Mouse (Mus musculus) right cerebral cortex, adult 18-20 months (tissue): Measurements from ENCODE around the gene Frmpd3.
"Not testable (repeated sequence)": the region's sequence is repeated elsewhere in the genome, so short reads cannot be mapped to it uniquely, and the experiment has no call there.

Experiments used
- DNase-seq: peaks from one replicate; pipeline ENCODE4 v3.0.0; 2022; ENCODE audit warnings: mixed read lengths

Frmpd3 gene

DNA sequence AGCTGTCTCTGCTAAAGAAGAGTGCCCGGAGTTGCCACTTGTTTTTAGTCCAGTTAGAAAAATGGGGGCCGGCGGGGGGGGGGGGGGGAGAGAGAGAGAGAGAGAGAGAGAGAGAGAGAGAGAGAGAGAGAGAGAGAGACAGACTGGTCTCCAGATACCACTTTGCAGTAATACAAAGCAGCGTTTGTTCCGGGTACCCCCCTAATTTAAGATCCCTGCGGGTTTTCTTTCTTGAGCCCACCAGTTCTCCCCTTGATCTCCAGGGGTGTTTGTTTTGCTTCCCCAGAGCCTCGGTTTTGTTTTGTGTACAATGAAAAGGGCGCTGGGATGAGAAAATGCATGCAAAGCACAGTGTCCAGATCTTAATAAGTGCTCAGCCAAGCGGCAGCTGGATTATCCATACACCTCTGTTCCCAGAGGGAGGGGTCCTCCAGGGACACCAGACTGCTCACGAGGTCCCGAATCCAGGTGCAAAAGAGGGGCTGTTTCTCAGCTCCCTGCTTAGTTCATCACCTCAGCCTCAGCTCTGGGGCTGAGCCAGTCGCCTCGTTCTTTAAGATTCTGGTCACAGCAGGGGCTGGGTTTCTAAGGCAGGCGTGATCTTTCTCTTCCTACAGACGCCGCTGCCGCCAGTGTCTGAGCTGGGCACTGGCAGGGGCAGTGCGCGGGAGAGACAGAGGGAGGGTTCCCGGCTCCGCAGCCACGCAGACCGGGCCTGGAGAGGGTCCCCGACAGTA, at the start of gene Frmpd3:
Gene Frmpd3, plus strand, starts transcription at position 608 of the 737 bp plus-strand sequence.
- DNase-seq = peak; percentile 4

DNA sequence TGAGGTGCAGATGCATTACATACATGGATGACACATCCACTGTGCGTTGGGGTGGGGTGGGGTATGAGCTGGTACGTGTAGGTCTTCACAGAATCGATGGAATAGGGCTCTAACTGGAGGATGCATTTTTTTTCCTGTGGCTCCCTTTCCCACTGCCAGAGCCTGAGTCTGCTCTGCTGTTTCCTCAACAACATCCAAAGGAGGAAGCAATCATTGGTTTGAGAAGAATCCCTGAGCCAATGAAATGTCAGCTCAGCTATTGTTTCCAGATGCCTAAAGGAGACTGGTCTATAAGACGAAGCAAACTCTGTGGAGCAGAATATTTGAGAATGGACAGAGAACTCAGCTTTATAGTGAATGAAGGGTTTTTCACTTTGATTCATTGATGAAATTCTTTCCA, 38.3 kb upstream of the Frmpd3 start:
- DNase-seq = no peak

DNA sequence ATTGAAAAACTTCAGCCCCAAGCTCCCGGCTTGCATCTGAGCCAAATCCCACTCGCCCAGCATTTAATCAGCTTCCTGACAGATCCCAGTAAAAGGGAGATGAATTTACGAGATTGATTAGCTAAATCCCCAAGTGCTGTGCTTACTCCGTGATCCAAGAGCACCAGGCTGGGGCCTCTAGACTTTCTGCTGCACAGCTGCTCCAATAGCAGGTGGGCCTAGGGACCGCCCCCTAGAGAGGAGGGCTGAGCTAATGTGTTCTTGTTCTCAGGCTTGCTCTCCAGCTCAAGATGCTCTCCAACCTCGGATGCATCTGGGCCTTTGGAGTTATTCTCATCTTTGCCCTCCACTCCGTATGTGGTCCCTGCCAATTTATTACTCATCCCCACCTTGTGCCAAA, 36.4 kb upstream of the Frmpd3 start:
- DNase-seq = no peak

DNA sequence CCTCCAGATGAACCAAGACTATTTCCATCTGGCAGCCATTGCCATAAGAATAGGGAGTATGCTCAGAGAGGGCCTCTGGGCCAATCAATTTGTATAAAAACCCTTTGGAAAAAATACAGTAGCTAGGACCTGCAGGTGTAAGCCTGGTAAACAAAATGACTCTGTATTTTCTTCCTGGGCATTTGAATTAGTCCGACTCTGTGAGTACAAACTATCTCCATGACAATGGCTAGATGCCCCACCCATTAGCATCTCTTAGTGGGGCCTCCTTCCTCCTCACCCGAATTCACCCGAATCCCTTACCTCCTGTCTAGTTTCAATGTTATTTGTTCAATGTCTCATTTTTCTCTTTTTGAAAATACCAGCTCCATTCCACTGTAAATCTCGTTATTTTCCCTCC, 24.1 kb upstream of the Frmpd3 start:
- no peak for DNase-seq

DNA sequence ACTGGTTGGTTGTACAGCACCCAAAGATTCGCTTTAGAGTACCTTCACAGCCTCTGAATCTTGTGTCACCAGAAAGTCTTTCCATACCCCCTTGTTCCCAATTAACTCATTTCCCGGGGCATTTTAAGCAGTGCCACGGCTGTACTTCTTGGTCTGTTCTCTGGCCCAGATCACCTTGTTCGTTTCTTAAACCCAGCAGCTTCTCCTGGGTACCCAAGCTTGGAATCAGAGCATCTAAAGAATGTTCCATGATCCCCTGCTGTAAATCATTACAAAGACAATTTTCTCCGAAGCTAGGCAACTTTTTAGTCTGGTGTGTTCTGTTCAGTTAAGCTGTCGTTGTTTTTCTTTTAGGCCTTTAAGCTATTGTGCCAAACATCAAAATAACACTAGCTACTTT, 22.9 kb upstream of the Frmpd3 start:
- DNase-seq = no peak

DNA sequence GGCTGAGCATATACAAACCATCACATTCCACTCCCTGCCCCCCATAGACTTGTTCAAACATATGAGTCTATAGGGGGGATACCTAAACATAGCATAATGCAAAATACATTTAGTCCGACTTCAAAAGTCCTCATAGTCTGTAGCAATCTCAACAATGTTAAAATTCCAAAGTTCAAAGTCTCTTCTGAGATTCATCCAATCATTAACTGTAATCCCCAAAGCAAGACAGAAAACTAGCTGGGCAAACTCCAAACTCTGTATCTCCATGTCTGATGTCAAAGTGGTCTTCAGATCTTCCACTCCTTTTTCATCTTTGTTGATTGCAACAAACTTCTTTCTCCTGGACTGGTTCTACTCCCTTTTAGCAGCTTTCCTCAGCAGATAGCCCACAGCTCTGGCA, 21.4 kb upstream of the Frmpd3 start:
- DNase-seq = not testable (repeated sequence)

DNA sequence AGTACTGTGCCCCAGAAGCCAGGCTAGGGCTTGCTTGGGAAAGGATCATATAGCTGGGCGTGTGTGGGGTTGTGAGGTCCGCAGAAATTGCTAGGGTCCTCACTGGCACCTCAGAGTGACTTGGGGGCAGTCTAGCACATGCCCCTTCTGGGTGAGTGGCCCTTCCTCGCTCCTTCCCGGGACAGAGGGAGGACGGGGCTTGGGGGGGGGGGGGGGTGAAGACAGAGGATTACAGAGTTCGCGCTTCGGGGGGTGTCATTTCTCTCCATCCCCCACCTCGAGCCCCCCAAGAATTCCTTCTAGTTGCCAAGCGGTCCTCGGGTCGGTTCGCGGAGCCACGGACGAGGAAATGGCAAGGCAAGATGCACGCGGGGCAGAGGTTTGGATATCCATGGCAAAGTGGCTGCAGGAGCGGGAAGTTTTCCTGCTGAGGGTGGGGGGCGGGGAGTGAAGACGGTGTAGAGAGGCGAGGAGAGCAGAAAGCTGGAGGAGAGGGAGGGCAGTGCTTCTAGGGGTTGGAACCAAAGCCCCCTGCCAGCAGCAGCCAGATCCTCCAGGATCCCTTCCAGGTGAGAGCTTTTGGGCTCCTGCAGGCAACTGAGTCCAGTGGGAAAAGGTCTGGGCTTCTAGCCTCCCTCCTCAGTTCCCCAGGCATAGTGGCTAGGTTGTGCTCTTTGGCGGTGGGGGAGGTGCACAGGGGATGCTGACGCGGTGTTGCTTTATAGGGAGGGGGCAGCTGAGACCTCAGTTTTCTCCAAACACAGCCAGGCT, 515 bp downstream of the Frmpd3 start:
- no peak for DNase-seq

DNA sequence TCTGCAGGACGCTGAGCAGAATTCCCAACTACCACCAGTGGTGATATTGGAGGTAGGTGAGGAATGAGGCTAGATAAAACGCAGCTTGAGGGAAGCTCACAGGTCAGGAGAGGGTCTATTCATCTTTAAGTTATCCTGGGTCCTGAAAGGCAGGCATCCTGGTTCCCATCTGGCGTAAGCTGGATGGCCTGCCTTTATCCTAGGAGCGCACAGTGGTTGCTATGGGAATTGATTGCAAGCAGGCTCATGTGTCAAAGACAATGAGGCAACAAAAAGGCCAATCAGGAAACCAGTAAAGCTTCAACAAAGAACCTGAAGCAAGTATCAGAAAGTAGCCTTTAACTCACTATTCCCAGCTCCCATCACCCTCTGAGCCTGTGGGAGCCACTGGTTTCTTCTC, 33.6 kb downstream of the Frmpd3 start:
- no peak for DNase-seq

DNA sequence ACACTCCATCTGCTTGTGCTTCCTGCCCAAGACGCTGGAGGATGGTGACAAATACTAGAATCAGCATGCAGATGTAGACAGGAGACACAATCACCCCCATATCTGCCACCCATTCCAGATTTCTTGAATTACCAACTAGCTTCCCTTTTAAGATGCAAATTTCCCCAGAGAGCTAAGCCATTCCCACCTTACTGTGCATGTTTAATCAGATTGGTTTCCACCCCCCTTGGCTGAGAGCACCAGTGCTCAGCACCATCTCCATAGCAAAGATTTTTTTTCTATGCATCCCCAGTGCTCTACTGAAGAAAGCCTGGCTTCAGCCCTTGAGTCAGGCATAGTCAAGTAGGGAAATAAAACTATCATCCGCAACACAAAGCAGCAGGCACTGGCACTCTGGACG, 57.9 kb downstream of the Frmpd3 start:
- DNase-seq = peak; percentile 29

DNA sequence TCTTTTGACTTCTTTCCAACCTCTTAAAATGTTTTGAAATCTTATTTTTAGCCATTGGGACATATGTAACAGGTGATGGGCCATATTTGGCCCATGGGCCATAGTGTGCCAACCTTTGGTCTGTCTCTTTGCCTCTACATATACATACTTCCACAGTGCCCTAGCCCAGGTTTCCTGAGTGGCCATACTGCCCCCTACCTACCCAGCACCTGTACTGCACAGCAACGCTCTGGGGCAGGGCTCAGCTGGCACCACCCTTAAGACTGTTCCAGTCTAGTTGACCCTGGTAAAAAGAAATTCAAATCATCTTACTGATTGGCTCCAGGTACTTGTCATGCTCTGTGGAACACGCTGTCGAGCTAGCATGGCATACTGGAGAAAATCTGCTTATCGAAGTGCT, 60.8 kb downstream of the Frmpd3 start:
- no peak for DNase-seq

DNA sequence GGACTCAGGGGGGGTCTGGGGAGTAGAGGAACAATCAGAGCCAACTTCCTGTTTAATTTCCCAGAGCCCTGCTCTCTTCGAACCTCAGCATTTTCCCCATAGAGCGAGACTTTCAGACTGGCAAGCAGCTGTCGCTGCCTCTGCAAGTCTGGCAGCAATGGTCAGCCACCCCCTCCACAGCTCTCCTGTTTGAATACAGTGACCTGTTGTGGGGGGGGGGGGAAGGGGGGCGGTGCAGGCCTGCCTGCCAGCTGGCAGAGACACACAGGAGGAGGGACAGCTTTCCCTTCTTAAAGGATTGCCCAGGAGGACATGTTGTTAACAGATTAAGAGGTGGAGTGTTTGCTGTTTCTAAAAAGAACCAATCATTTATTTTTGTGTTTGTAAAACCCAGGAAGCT, 64.0 kb downstream of the Frmpd3 start:
- no peak for DNase-seq

DNA sequence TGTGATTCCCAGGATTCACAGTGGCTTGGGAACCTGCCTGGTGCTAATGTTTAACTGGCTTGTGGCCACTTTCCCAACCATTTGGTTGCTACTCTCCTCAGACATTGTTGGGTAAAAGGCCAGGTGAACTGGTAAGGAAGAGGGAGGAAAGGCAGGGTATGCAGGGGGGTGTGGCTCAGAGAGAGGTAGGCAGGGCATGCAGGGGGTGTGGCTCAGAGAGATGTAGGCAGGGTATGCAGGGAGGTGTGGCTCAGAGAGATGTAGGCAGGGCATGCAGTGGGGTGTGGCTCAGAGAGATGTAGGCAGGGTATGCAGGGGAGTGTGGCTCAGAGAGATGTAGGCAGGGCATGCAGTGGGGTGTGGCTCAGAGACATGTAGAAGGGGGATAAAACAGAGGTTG, 64.4 kb downstream of the Frmpd3 start:
- DNase-seq = no peak

DNA sequence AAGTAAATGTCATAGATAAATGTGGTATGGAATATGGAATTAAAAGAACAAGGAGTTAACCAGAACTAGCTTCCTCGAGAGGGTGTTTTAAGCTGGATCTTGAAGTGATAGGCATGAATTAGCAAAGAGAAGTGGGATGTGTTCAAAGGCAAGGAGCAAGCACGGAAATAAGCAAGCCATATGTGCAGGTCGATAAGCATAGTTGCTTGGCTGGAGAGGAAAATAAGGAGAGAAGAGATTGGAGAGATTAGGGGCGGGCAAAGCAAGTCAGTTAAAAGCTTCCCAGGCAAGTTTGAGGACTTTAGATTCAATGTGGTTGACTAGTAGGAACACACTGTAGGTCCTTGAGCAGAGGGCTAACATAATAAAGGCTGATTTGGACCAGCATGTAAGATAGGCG, 65.5 kb downstream of the Frmpd3 start:
- DNase-seq = no peak

DNA sequence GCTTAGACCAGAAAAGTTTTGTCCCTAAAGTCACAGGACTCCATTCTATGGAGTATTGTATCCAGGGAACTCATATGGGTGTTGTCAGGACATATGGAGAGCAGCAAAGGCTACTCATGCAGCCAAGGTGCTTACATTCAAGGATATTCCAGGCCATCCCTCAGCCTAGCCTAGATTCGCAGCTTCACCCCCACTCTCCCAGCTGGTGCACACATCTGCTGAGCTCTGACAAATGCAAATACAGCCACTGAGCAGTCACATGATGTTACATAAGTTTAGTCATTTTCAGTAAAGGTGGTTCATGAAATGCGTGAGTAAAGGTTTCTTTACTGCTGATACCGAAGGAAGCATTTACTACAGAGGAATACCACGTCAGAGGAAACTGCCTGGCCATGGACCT, 76.4 kb downstream of the Frmpd3 start:
- DNase-seq = peak; percentile 62

DNA sequence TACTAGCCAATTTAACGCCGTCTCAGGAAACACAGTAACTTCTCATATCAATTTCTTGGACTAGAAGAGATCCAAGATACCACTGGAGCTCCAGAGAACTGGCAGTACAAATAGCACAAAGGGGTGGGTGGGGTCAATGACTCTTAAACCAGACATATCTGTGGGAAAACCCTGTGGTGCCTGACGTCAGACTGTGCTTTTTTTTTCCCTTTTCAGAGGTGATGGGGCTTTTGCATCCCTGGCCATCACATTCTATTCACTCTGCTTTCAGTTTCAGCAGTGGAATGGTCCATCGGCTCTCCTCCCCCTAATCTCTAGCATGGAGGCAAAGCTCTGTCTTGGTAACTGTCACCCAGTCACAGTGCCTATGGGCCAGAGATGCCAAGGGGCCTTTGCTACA, 85.1 kb downstream of the Frmpd3 start:
- no peak for DNase-seq

DNA sequence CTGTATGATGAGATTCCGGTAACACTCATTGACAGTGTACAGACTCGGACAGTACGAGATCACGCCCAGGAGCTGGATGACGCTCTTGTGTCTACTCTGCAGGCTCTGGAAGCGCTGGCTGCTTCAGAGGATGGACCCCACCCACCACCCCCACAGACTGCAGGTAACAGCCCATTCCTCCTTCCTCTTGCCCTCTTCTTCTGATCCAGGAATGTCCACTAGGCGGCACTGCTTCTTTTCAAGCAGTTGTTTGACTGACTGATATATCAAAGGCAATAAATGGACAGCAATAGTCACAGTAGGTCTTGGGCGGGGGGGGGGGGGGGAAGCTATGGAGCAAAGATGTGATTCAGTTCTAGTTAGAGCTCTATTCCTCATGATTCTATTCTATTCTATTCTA, 86.2 kb downstream of the Frmpd3 start:
- no peak for DNase-seq

DNA sequence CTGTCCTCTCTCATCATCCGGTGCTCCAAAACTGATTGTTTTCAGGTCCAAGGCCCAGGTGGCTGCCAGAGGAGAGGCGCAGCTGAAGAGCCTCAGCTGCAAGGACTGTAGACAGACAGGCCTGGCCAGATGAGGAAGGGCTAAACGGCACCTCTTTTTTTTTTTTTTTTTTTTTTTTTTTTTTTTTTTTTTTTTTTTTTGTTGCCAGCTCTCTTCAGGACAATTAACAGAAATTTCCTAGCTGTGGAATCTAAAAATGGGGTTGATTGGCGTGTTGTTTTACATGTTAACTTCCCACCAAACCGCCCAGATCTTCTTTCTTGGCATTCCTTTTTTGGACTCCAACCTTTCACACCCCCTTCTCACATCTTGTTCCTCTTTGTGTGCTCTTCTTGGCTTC, 87.9 kb downstream of the Frmpd3 start:
- DNase-seq = peak; percentile 11

DNA sequence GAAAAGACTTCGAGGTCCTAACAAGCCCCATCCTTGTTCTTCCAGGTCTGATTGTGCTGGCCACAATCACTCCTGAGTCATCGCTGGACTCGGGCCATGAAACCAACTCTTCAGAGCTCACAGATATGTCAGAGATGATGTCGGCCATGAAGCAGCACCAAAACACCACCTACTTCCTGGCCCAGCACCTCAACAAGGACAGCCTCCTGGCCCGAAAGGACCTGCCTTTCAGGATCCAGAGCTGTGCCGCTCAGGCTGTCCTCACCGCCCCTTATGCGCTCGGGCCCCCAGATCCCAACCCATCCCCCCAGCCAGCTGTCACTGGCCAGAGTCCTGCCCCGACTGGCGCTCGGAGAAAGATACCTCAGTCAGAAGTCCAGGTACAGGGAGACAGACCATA, 88.4 kb downstream of the Frmpd3 start:
- DNase-seq = peak; percentile 29

DNA sequence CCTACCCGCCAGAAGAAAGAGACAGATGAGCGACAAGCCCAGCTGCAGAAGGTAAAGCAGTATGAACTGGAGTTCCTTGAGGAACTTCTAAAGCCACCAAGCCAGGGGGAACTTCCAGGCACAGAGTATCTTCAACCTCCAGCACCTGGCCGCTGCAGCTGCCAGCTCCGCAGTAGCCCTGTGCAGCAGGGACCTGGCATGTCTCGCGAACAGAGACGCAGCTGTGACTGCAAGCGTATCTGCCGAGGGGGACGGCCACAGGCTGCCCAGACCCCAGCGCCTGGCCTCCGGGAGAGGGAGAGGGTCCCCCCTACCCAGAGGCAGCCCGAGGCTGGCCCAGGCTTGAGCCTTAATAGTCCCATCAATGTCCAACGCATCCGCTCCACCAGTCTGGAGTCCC, 89.9 kb downstream of the Frmpd3 start:
- DNase-seq = no peak

DNA sequence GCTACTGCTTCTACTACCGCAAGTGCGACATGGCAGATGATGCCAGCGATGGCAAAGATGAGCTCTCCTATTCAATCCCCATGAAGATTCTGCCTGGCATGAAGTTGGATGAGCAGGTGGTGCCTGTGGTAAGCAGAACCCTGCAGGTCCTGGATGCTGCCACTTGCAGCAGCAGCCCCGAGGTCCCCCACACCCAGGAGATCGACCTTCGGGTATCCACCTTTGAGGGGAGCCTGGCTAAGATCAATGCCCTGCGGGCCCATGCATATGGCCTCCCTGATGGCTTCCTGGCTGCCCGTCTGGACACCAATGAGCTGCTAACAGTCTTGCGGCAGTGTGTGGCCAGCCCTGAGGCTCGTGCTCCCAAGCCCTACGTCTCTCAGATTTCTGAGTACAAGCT, 90.7 kb downstream of the Frmpd3 start:
- no peak for DNase-seq

DNA sequence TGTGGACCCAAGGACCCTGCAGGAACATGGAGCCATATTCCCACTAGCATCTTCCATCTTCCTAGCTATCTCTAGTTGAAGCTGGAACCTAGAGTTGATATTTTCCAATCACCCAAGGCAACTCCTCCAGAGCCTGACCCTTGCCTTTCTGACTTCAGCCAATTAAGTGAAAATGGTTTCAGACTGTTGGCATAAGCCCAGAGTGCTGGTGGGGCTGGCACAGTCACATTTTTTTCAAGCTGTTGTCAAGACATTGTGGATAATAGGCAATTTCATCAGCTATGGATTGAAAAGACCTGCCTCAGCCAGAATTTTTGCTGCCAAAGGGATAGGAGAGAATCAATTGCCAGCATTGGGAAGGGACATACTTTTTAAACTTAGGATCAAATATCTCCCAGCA, 95.8 kb downstream of the Frmpd3 start:
- no peak for DNase-seq

DNA sequence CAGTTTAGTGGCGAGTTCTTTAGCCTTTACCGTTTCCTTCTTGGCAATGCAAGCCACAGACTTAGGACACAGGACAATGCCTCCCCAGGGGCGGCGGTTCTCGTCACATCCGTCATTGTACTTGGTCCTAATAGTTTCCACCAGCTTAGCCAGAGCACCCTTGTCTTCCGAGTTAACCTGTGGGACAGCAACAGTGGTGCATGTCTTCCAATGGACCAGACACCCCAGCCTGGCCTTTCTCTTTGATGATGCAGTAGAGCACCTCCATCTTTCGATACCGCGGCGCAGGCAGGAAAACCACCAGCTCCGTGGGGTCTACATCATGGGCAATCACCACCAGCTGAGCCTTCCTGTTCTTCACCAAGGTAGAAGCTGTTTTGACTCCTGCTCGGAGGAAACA, 103.5 kb downstream of the Frmpd3 start:
- DNase-seq = no peak

DNA sequence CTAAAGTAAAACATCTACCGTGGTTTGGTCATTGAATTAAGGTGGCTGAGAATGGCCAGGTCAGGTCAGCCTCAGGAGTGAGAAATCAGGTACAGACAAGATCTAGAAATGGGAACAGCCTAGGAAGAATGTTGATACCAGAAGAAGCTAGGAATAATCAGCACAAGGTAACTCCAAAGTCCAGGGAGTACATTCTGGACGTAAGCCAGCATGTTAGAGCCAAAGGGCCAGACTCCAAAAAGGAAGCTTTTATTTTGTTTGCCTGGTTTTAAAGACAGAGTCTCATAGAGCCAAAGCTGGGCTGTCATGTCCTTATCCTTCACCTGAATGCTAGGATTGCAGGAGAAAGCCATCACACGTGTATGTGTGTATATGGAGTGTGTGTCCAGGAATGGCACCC, 108.0 kb downstream of the Frmpd3 start:
- DNase-seq = no peak

DNA sequence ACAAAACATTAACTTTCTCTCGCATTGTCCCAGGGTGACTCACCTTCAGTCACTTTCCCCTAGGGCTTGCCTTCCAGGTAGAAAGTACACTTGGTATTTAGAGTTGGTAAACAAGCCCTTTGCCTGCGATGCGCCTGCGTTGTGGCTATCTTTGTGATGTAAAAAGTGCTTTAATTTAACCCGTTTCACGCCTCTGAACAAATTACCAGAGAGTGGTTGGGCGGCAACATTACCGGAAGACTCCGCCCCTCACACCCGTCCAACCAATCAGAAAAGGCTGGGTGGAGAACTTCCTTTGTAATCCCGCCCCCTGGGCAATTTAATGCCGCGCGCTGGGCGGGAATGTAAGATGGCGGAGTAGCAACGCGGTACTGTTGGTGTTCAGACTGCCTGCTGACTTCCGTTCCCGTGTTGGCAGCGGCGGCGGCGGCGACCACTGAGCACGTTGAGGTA, 114.2 kb downstream of the Frmpd3 start, which contains the start of gene Prps1:
Gene Prps1, plus strand, starts transcription at position 335 of the 453 bp plus-strand sequence.
- DNase-seq = peak; percentile 85
